Mouse (Mus musculus) Patski (cell line): ENCODE results near the gene Tprn. TPM values are rescaled to one million over a fixed set of nuclear protein-coding genes. Genes with fewer than 3 reads are reported as not detected.
"Not testable (repeated sequence)": the region's sequence is repeated elsewhere in the genome, so short reads cannot be mapped to it uniquely, and the experiment has no call there.

Experiments
- ATAC-seq: fragments of 100-300 bp; one replicate; pipeline ENCODE4 v1.8.0; 2021
- CTCF ChIA-PET: fragments of 350-600 bp; sonication (Branson Sonifier 250); formaldehyde crosslinking; loops from one replicate; lab custom pipeline; 2022; ENCODE audit warnings: inconsistent platforms; lab: Charles Lee
- POLR2A ChIA-PET: fragments of 350-600 bp; sonication (Branson Sonifier 250); formaldehyde crosslinking; loops from one replicate; lab custom pipeline; 2022; ENCODE audit warnings: antibody characterized with exemption, inconsistent platforms; lab: Charles Lee
- DNase-seq: peaks from one replicate; pipeline ENCODE4 v3.0.0-alpha.2; 2011; ENCODE audit warnings: low read depth, low spot score
- H3K27me3 ChIP-seq: fragments of 371-371 bp; one replicate; pipeline ENCODE4 v1.5.1; 2021
- CTCF ChIP-seq: fragments of 100-300 bp; IDR thresholded peaks from one replicate; pipeline ENCODE4 v1.5.1; 2021
- in situ Hi-C: fragments of 300-500 bp; cut with MboI; formaldehyde crosslinking; loops from 3 replicates; pipeline ENCODE4 v1.11.1; 2018; ENCODE audit warnings: low pct_unique_long_range_greater_than_20kb, mixed read lengths
- polyA plus RNA-seq: library from polyadenylated mRNA; unstranded; gene quantifications from one replicate; pipeline ENCODE4 v1.2.3, GENCODE M21; 2021

The Tprn gene
- polyA plus RNA-seq, 1 experiment from 2014 or later: 110 TPM

- no peak for TF ChIP-seq CTCF
- H3K27me3 ChIP-seq: peaks cover 11% of the 10 kb centered on the region
- DNase-seq (no peak), ATAC-seq (no peak)
- ChIA-PET POLR2A (no interaction called here), CTCF (interaction anchor here (1.0 to 5.8 kb wide), 2 partner anchors 15 to 23 kb away, joined by 3 to 29 read pairs; no protein-coding TSS in a partner anchor)
- in situ Hi-C loops: no loop called here
These were observed 18.3 kb upstream of the Tprn start for GRCm38 (mm10) chr2:25244144-25244543.

- TF ChIP-seq CTCF: no peak
- H3K27me3 ChIP-seq: peaks cover 7% of the 10 kb centered on the region
- CTCF ChIA-PET: interaction anchor here (1.1 to 5.8 kb wide), 3 partner anchors 12 to 33 kb away, joined by 4 to 29 read pairs (median 4); no protein-coding TSS in a partner anchor
- POLR2A ChIA-PET: interaction anchor here (0.6 kb wide), 1 partner anchor 14 kb away, joined by 3 read pairs; no protein-coding TSS in a partner anchor
- ATAC-seq: no peak
- no peak for DNase-seq
- in situ Hi-C loops: no loop called here
These were observed 16.0 kb upstream of the Tprn start, which contains the start of gene AL732309.1 for GRCm38 (mm10) chr2:25246183-25247072. Gene AL732309.1, minus strand, starts transcription at chr2:25246863.

GRCm38 (mm10) chr2:25252331-25252730 is 10.1 kb upstream of the Tprn start:
- no peaks in the 10 kb centered on the region for H3K27me3 ChIP-seq
- ChIA-PET POLR2A (interaction anchor here (1.6 kb wide), 1 partner anchor 16 kb away, joined by 3 read pairs; the partner anchor contains the start of gene Rnf224), CTCF (interaction anchor here (7.1 kb wide), 1 partner anchor 24 kb away, joined by 34 read pairs; no protein-coding TSS in a partner anchor)
- ATAC-seq (no peak), DNase-seq (no peak)
- no peak for TF ChIP-seq CTCF
- in situ Hi-C loops: no loop called here

GRCm38 (mm10) chr2:25255284-25255779 is 7.1 kb upstream of the Tprn start, which contains the start of gene Tmem203:
Gene Tmem203, plus strand, starts transcription at chr2:25255439.
- no peaks in the 10 kb centered on the region for H3K27me3 ChIP-seq
- ChIA-PET POLR2A (interaction anchor here (1.9 to 4.5 kb wide), 3 partner anchors 10 to 15 kb away, joined by 8 to 20 read pairs (median 8); partner anchors contain the start of genes Anapc2 and Ssna1), CTCF (interaction anchor here (1.0 to 7.1 kb wide), 4 partner anchors 12 to 27 kb away, joined by 3 to 34 read pairs (median 4); partner anchors contain the start of genes Anapc2 and Ssna1)
- ATAC-seq: peak; percentile 72
- TF ChIP-seq CTCF: no peak
- in situ Hi-C loops: no loop called here
- no peak for DNase-seq

- CTCF ChIA-PET: interaction anchor here (1.0 to 7.1 kb wide), 4 partner anchors 11 to 28 kb away, joined by 3 to 34 read pairs (median 4); partner anchors contain the start of genes Anapc2 and Ssna1
- POLR2A ChIA-PET: interaction anchor here (1.2 to 4.5 kb wide), 5 partner anchors 8 to 156 kb away, joined by 3 to 20 read pairs (median 8); partner anchors contain the start of genes Anapc2 and Ssna1
- in situ Hi-C loops, DNase-seq, ATAC-seq, H3K27me3 ChIP-seq: not testable (repeated sequence)
These were observed 5.8 kb upstream of the Tprn start for GRCm38 (mm10) chr2:25256443-25257109.

- H3K27me3 ChIP-seq, DNase-seq, in situ Hi-C loops, ATAC-seq: not testable (repeated sequence)
- CTCF ChIA-PET: interaction anchor here (7.1 kb wide), 1 partner anchor 29 kb away, joined by 34 read pairs; no protein-coding TSS in a partner anchor
- POLR2A ChIA-PET: interaction anchor here (1.2 to 4.5 kb wide), 3 partner anchors 10 to 31 kb away, joined by 3 to 20 read pairs (median 8); partner anchors contain the start of genes Anapc2 and Ssna1
These were observed 5.2 kb upstream of the Tprn start for GRCm38 (mm10) chr2:25257250-25257649.

- H3K27me3 ChIP-seq: no peaks in the 10 kb centered on the region
- ChIA-PET POLR2A (no interaction called here), CTCF (interaction anchor here (0.9 to 1.5 kb wide), 4 partner anchors 13 to 31 kb away, joined by 3 to 6 read pairs (median 4); partner anchors contain the start of genes Anapc2 and Ssna1)
- in situ Hi-C loops: no loop called here
- no peak for ATAC-seq
- no peak for TF ChIP-seq CTCF
- DNase-seq: no peak
These were observed 3.5 kb upstream of the Tprn start for GRCm38 (mm10) chr2:25258887-25259286.

GRCm38 (mm10) chr2:25261870-25262269 is 548 bp upstream of the Tprn start:
- CTCF ChIA-PET: no interaction called here
- no peak for ATAC-seq
- in situ Hi-C loops: no loop called here

GRCm38 (mm10) chr2:25262795-25263622 is 591 bp downstream of the Tprn start:
- H3K27me3 ChIP-seq: no peaks in the 10 kb centered on the region
- POLR2A ChIA-PET: interaction anchor here (1.7 to 4.3 kb wide), 2 partner anchors 9 to 19 kb away, joined by 3 to 34 read pairs; partner anchors contain the start of genes Anapc2 and Ssna1
- no peak for TF ChIP-seq CTCF
- CTCF ChIA-PET: no interaction called here
- ATAC-seq (peak; percentile 15), DNase-seq (no peak)
- in situ Hi-C loops: no loop called here

More at GRCm38 (mm10) chr2:25261870-25262269, 548 bp upstream of the Tprn start:
- POLR2A ChIA-PET: interaction anchor here (1.7 to 4.3 kb wide), 2 partner anchors 10 to 20 kb away, joined by 3 to 34 read pairs; partner anchors contain the start of genes Anapc2 and Ssna1
- no peaks in the 10 kb centered on the region for H3K27me3 ChIP-seq
- DNase-seq: no peak
- TF ChIP-seq CTCF: no peak
